Mouse (Mus musculus): ENCODE measurements around the gene Tunar.

The Tunar gene

DNA sequence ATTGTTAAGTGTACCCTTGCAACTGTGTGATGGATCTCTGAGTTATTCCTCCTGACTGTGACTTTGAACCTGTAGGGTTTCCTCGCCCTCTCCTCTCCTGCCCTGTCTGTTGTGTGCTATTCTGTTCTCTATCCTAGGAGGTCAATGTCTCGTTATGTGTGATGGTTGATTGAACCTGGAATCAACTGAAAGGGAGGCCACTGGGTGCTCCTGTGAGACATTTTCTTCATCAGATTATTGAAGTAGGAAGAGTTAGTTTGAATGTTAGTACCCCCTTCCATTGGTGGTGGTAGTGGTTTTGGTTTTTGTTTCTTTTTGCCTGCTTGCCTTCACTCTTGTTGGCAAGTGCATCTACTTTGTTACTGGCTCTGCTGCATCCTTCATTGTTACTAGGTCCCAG is at the start of gene Tunar:
TSS of gene Tunar (plus strand) at position 301 of the 400 bp plus-strand sequence.
- no peak for DNase-seq (ENCODE audit: low read depth, low spot score)

GRCm38 (mm10) chr12:105312571-105313035 is 21.1 kb upstream of the Tunar start:
- no peak for DNase-seq (ENCODE audit: low read depth, low spot score)

- DNase-seq (ENCODE audit: low read depth, low spot score) = no peak
These were observed 19.3 kb upstream of the Tunar start for GRCm38 (mm10) chr12:105314328-105314727.

DNA sequence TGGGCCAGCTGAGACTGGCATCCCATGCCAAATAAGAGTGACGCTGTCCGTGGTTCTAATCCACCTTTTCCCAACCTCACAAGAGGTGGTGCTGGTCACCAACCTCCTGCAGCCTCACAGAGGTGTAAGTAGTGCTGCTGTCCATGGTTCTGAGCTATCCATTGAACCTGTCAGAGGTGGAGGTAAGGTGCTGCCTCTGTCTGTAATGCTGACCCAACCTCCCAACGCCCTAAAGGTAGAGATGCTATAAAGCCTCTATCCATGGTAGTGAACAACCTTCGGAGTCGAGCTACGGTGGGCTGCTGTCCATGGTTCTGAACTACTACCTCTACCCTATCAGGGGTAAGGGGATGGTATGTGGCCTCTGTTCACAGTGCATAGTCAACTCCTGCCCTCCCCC is 11.5 kb upstream of the Tunar start:
- no peak for DNase-seq (ENCODE audit: low read depth, low spot score)

GRCm38 (mm10) chr12:105327051-105327450 is 6.6 kb upstream of the Tunar start:
- DNase-seq (ENCODE audit: low read depth, low spot score) = no peak

DNA sequence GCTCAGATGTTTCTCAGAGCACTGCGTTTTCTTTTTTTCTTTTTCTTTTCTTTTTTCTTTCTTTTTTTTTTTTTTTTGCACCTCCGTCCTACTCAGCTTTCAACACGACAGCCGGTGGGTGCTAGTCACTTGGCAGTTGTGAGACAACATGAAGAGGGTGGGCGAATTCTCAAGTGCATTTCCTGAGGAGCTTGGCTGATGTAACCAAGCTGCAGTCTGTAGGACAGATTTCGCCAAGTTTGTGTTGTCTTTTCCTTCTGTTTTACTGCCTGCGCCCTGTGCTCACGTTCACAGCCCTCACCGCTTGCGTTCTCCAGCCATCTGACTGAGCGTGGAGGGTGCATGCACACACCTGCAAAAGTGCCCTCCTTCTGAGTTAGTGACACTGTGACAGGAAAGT is 5.3 kb upstream of the Tunar start:
- no peak for DNase-seq (ENCODE audit: low read depth, low spot score)

GRCm38 (mm10) chr12:105336094-105336420 is 2.4 kb downstream of the Tunar start:
- DNase-seq (ENCODE audit: low read depth, low spot score) = no peak

- no peak for DNase-seq (ENCODE audit: low read depth, low spot score)
These were observed 3.0 kb downstream of the Tunar start for GRCm38 (mm10) chr12:105336421-105337289.

DNA sequence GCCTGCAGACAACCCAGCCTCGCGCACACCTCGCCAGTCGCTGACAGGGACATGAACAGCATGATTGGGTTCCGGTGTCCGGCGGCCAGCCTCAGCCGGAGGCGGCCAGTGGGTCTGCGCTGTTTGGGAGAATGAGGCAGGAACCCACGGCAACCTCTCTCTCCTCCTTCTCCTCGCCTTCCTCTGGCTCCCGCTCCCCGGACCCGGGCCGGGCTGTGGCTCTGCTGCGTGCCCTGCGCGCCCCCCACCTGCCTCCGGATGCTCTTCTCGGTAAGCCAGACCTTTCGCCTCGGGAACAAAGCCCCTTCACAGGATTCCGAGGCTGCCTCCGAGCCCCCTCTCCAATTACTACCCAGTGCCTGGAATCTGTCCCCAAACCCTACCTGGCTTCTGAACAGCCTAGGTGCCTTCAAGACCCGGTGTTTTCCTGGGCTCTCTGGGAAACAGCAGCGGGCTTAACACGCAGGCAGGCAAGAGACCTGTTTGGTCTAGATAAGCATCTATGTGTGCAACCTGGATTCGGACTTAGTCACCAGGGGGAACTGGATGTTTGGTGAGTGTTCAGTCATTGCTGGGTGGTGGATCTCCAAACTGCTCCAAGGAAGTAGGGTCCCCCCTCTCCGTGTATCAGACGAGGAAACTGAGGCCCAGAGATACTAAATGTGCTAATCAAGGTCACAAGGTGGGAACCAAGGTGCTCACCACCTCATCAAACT is 3.8 kb downstream of the Tunar start:
- no peak for DNase-seq (ENCODE audit: low read depth, low spot score)

GRCm38 (mm10) chr12:105338256-105338977 is 4.7 kb downstream of the Tunar start:
- DNase-seq (ENCODE audit: low read depth, low spot score) = no peak

- DNase-seq (ENCODE audit: low read depth, low spot score) = no peak
These were observed 7.9 kb downstream of the Tunar start for GRCm38 (mm10) chr12:105341523-105341922.

DNA sequence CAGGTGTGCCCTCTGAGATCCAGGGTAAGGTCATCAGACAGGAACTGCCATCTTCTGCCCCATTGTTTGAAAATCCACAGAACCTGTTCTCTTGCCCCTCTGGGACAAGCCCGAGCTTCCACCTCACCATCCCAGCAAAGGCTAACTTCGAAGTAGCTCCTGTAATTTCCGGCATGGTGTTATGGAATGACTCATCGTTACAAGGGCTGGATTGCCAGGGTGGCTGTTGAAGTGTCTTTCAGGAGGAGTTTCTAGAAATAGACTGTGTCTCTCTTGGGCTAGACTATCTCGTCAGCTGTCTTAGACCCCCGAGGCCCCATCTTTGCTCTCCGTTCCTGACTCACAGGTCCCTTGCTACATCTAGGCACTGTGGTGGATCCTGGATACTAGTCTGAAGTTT is 10.8 kb downstream of the Tunar start:
- DNase-seq (ENCODE audit: low read depth, low spot score) = no peak

DNA sequence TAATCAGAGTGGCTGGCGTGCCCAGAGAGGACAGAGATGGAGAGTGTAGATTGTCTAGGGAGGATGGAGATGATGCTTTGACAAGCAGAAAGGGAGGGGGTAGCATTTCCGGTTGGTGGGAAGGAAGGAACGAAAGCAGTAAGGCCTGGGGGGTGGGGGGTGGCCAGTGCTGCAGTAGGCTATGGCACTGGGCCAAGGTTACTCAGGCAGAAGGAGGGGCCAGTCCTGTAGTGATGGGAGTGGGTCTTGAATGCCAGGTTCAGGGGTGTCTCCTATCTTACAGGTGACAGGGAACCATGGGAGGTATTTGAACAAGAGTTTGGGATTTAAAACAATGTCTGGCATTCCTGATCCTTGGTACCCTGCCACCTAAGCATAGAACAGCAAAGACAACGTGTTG is 13.2 kb downstream of the Tunar start:
- DNase-seq (ENCODE audit: low read depth, low spot score) = no peak

- no peak for DNase-seq (ENCODE audit: low read depth, low spot score)
These were observed 13.6 kb downstream of the Tunar start for GRCm38 (mm10) chr12:105347261-105347660.

DNA sequence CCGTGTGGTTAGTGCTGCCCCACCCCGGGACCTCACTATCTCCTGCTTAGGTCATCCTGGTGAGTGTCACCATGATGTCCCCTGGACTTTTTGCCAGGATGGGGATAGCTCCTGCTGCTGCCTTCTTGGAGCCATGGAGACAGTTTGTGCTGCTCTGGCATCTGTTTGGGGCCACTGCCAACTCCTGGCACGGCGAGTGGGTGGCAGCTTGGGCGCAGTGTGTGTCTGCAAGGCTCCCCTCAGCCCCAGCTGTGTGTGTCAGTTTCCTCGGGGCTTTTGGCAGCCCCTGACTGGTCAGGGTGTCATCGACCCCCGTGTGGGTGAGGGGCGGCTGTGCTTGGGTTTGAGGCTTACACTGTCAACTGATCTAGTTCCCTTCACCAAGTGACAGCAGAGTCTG is 20.6 kb downstream of the Tunar start:
- peak; percentile 3 for DNase-seq (ENCODE audit: low read depth, low spot score)

DNA sequence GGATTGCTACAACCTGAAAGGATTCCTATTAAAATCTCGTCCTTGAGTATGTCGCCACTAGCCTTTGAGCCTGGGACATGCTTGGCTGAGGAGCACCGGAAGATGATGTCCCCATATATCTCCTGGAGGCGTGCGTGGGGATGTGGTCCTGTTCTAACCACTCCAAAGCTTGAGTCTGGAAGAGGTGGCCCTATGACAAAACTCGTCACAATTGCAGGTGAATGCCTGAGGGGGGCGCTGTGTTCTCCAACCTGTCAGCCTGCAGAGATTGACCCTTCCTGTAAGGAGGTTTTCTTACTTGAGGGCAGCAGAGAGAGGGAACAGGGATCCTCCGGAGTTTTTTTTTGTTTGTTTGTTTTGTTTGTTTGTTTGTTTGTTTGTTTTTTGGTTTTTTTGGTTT is 21.1 kb downstream of the Tunar start:
- DNase-seq (ENCODE audit: low read depth, low spot score) = no peak

DNA sequence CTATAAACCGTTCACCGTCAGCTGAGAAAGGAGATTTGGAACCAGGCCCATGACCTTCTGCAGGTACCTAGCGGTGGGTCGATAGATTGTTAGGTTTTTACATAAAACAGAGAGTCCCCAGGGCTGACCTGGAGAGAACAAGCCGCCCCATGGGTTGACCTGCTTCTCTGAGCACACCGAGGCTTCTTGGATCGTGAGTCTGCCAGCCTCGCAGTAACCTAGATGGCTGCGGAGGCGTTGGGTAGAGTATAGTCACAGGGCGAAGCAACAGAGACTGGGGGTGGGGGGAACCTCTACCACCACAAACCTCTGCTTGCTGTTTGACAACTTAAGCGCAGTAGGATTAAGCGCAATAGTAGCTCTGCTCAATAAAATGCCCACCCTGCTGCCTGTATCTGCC is 23.1 kb downstream of the Tunar start:
- DNase-seq (ENCODE audit: low read depth, low spot score) = no peak

DNA sequence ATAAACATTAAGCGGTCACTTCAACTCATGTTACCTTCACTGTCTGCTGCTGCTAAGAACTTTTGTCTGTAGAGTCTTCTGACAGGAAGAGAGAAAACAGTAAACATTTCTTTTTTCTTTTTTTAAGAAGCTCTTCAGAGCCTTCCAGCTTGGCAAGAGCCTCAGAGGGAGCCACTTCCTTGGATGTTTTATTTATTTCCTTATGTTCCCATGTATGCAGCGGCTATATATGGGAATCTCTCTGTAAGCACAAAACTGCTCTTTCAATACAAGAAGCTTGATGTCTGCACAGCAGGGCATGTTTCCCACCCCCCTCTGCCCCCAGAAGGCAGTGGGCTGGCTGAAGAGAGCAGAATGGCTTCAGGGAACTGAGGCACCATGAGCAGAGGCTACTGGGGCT is 30.0 kb downstream of the Tunar start:
- no peak for DNase-seq (ENCODE audit: low read depth, low spot score)

- DNase-seq (ENCODE audit: low read depth, low spot score) = no peak
These were observed 40.9 kb downstream of the Tunar start for GRCm38 (mm10) chr12:105374564-105374963.

GRCm38 (mm10) chr12:105376976-105377375 is 43.3 kb downstream of the Tunar start:
- DNase-seq (ENCODE audit: low read depth, low spot score) = no peak

GRCm38 (mm10) chr12:105382733-105383132 is 49.1 kb downstream of the Tunar start:
- no peak for DNase-seq (ENCODE audit: low read depth, low spot score)

- DNase-seq (ENCODE audit: low read depth, low spot score) = no peak
These were observed 61.0 kb downstream of the Tunar start for GRCm38 (mm10) chr12:105394671-105395070.

Data from skeletal muscle tissue, adult 2 months (tissue).